Mouse (Mus musculus) adrenal gland, postnatal 36 days (tissue): ENCODE measurements around the gene Gpr137. TPM values are rescaled to one million over a fixed set of nuclear protein-coding genes. Genes with fewer than 3 reads are reported as not detected.
"Not testable (repeated sequence)": the region's sequence is repeated elsewhere in the genome, so short reads cannot be mapped to it uniquely, and the experiment has no call there.

ENCODE experiments used
- DNase-seq, 2 experiments: peaks; one replicate each; pipeline ENCODE4 v3.0.0; 2021; ENCODE audit warnings: mixed read lengths in 1 of 2
- microRNA-seq: library from miRNA; unstranded; fragments of <30 nt; microRNA quantifications from one replicate; pipeline ENCODE4 v1.2.0, GENCODE M21; 2021
- total RNA-seq, 2 experiments: library from RNA; stranded (reverse); gene quantifications; 2 replicates each; pipeline ENCODE4 v1.2.3; 2021

The Gpr137 gene
- total RNA-seq, 2 experiments from 2014 or later: 49.1 to 49.9 TPM

DNA sequence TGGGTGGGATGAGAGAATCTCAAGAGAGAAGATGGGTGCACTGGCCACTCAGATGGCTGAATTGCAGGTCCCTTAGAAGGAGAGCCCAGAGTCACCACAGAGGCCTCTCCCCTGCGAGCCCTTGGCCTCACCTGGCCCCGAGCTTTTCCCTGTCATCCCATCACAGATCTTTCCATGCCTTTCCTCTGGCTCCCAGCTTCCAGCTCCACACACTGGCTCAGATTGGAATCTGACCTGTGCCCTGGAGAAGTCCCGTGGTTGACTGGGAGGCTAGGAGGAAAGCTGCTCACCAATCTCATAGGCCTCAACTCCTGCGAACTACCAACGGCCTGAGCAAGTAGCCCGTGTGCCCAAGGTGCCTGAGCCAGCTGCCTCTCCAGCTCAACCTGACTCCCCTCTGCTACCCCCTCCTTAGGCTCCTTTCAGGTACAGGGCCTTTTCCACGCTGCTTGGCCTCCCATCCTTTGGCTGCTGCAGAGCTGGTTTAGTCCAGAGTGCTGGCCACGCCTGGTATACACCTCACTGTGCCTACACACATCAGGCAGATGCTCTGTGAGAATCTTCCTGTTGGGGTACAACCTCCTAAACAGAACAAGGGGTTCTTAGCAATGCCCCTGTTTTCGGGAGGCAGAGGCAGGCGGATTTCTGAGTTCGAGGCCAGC, 36.7 kb downstream of the Gpr137 start:
- DNase-seq: no peak

DNA sequence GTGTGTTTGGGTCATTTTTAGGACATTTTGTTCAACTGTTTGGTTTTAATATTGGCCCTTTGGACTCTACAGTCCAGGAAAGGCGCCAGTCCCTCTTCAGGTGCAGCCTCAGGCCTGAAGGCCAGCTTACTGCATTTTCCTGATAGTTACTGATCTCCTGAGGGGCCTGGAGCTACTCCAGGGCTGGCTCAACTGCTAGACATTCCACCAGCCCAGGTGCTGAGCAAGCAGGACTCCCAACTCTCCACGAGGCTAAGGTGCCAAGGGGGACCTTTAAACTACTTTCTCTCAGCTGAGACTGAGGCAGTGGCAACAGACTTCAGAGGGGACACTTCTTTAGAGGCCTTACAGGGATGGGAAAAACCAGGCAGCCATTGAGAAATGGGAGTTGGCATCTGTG, 37.4 kb downstream of the Gpr137 start:
- no peak for DNase-seq

DNA sequence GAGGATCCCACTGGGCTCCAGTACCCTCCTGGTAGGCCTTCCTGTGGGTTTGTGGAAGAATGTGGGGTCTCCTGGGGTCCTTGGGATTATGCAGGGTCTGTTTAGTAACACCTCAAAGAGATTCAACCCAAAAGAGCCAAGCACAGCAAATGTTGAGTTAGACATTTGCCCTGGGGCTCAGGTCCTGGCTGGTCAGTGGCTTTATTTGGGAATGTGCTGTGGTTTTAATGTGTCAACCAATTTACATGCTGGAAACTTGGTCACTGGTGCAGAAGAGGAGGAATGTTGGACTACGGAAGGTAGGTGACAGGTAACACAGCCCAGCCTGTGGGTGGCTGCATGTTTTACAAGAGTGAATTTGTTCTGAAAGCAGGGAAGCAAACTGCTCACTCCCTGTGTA, 39.2 kb downstream of the Gpr137 start:
- no peak for DNase-seq

DNA sequence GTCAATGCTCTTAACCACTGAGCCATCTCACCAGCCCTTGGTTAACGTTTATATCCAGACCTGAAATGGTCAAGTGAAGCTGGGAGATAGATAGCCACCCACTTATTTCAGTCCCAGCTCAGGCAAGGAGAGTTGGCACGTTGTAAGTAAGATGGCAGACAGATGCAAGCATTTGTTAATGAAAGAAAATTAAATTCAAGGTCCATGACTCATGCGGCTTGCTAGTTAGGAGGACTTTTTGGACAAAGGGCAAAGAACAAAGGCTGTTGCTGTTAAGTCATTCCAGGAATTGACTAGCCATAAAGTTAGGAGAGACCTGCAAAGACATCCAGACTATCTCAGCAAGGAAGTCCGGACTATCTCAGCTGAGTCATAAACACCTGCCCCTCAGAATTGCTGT, 42.6 kb downstream of the Gpr137 start:
- DNase-seq: no peak

DNA sequence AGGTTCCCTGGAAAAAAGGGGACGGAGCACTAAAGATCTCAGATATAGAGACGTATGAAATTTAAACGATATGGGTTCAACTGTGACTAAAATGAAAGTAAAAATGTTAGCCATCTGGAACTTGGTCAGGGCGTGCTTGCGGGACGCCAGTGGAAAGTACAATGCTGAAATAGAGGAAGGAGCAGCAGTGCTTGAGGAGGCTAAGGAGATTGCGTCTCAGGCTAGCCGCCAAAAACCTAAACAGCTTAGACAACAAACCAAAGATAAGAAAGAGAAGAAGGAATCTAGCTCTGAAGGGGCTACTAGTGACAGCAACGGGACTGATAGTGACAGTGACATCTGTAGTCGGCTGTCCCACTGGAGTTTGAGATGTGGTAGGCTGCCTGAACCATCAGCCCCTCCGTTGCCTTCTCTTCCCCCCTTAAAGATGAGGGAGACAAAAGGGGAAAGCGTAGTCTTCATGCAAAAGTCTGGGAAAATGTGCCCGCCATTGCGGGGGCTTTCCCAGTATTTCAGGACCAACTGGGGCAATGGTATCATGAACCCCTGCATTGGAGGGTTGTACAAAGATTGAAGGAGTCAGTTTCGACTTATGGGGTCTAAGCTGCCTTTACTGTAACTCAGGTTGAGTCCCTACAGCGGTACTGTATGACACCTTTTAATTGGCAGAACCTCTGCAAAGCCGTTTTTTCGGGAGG, 46.5 kb downstream of the Gpr137 start:
- DNase-seq: not testable (repeated sequence)

DNA sequence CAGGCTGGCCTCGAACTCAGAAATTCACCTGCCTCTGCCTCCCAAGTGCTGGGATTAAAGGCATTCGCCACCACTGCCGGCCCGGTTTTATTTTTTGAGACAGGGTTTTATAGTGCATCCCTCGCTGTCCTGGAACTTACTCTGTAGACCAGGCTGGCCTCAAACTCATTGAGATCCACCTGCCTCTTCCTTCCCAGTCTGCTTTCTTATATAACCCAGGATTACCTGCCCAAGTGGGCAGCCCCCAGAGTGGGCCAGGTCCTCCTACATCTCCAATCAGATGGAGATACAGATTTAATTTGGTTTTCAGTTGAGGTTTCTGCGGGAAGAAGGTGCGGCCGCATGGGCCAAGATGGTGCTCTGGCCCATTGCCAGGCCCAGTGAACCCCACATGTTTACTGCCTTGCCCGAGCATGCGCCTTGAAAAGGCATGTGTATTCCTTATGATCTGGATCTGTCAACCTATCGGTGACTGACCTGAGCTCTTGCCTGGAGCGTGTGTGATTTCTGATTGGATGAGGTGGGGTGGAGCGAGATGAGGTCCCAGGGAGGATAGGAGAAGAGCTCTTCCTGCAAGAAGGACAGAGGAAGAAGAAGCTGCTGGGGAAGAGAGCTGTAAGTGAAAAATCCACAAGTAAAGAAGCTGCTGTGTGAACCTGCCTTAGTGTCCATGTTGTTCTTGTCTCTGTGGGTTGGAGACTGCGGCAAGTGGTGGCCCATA, 48.4 kb downstream of the Gpr137 start:
- no peak for DNase-seq

DNA sequence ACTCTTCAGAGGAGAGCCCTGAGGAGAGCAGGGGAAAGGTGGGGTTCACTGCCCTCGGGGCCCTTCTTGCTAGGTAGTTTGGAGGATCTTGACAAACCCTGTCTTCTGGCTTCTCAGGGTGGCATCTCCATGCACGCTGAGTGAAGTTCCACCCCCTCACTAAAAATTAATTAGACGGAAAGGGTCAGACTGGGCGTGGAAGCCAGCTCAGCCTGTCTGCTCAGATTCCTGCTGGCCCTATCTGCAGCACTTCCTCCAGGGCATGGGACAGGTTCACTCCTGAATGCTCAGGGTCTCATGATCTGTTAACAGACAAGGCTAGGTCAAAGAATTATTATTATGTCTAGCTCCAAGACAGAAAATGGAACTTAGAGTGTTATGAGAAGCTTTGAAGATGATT, 49.8 kb downstream of the Gpr137 start:
- no peak for DNase-seq

Small RNAs within 50 kb of the gene (microRNA-seq; reads per million reads assigned to microRNA genes)
- 2.2 reads per million for gene Mir6990

Other genes starting within 250 kb of the Gpr137 start
- 10 to 100 TPM; 30.0 to 30.7 TPM for gene Rps6ka4, start 101.8 kb downstream of the Gpr137 start, total RNA-seq
- gene Ccdc88b, start 84.3 kb downstream of the Gpr137 start, total RNA-seq: 1 to 10 TPM; 1.7 to 1.8 TPM
- 100 to 1,000 TPM in 1 of 2 experiments, 10 to 100 TPM in 1; 93.1 to 116 TPM for gene Trmt112, start 32.8 kb downstream of the Gpr137 start, total RNA-seq
- 100 to 1,000 TPM; 254 to 293 TPM for gene Prdx5, start 32.4 kb downstream of the Gpr137 start, total RNA-seq
- 10 to 100 TPM; 33.6 to 50.9 TPM for gene Esrra, start 20.7 kb downstream of the Gpr137 start, total RNA-seq
- not detected for gene Catsperz, start 17.1 kb downstream of the Gpr137 start, total RNA-seq
- gene Kcnk4, start 8.0 kb downstream of the Gpr137 start, total RNA-seq: under 1 TPM; 0.16 to 0.20 TPM
- 10 to 100 TPM; 48.6 to 54.5 TPM for gene Bad, start 619 bp downstream of the Gpr137 start, total RNA-seq
- gene Ppp1r14b, start 32.5 kb upstream of the Gpr137 start, total RNA-seq: 100 to 1,000 TPM; 203 TPM
- 10 to 100 TPM; 41.8 to 44.5 TPM for gene Plcb3, start 34.0 kb upstream of the Gpr137 start, total RNA-seq
- 100 to 1,000 TPM in 1 of 2 experiments, 10 to 100 TPM in 1; 93.3 to 103 TPM for gene Fkbp2, start 38.0 kb upstream of the Gpr137 start, total RNA-seq
- gene Vegfb, start 45.2 kb upstream of the Gpr137 start, total RNA-seq: 10 to 100 TPM; 92.0 to 95.7 TPM
- 10 to 100 TPM; 38.5 to 46.1 TPM for gene Dnajc4, start 50.1 kb upstream of the Gpr137 start, total RNA-seq
- gene Nudt22, start 53.6 kb upstream of the Gpr137 start, total RNA-seq: 10 to 100 TPM; 39.0 to 42.4 TPM
- gene Trpt1, start 53.7 kb upstream of the Gpr137 start, total RNA-seq: 10 to 100 TPM in 1 of 2 experiments, 1 to 10 TPM in 1; 8.2 to 16.8 TPM
- 1 to 10 TPM; 6.9 TPM for gene Fermt3, start 77.0 kb upstream of the Gpr137 start, total RNA-seq
- gene Stip1, start 97.5 kb upstream of the Gpr137 start, total RNA-seq: 100 to 1,000 TPM; 149 to 281 TPM
- 10 to 100 TPM; 52.5 to 66.7 TPM for gene Macrod1, start 114.3 kb upstream of the Gpr137 start, total RNA-seq
- gene Flrt1, start 163.2 kb upstream of the Gpr137 start, total RNA-seq: 1 to 10 TPM; 1.3 to 4.0 TPM